In genomic region chr11:121512896-121513572, GRCm38 (mm10) we compare ENCODE assay signal across 18 mouse cellular contexts. TPM values are rescaled to one million over a fixed set of nuclear protein-coding genes. Genes with fewer than 3 reads are reported as not detected.
A peak's percentile ranks its signal among the peaks of the same experiment; 100 is the strongest.
DNase-seq lines count a peak whose midpoint lies in the region; ATAC-seq and TF ChIP-seq lines count a peak whose summit lies in the region.
"Had no signal": no experiment of that assay in that cellular context is flagged by ENCODE, and none has a peak within 500 bp of the region (broad histone marks: within the 10 kb centered on the region; RNA-seq: fewer than 3 reads in every experiment).

No protein-coding gene starts in this region.

- peak; percentile 37 to 43 for DNase-seq in cerebellum, adult 2 months
- DNase-seq in cerebellum, adult 11 months, result no peak
- DNase-seq in hindbrain, embryonic 10.5 days (ENCODE audit: low spot score), result no peak
- DNase-seq in Patski (ENCODE audit: low read depth, low spot score), result peak; percentile 9
- DNase-seq in layer of hippocampus, adult 11-12 months (ENCODE audit: low spot score), result peak; percentile 48
- DNase-seq in thymus, postnatal 25 days, result no peak
- DNase-seq in heart, adult 2 months, result no peak
- DNase-seq: adrenal gland, postnatal 14 days; gastrocnemius, adult 2 months; lung, postnatal 10 days; spleen, adult 18-20 months; thymus, adult 18-20 months had no signal

- POLR2A ChIA-PET in Patski (lab: Charles Lee), result interaction anchor here (0.6 kb wide), 1 partner anchor 53 kb away, joined by 3 read pairs; no protein-coding TSS in a partner anchor

- H3K9me3 ChIP-seq in hindbrain, embryonic 15.5 days, result no peaks in the 10 kb centered on the region
- no peaks in the 10 kb centered on the region for H3K9me3 ChIP-seq in hindbrain, embryonic 10.5 days
- H3K9me3 ChIP-seq: heart, embryonic 15.5 days; liver, embryonic 12.5 days; midbrain, embryonic 12.5 days had no signal

- CTCF ChIA-PET in Patski (lab: Charles Lee), result interaction anchor here (1.2 kb wide), 1 partner anchor 10 kb away, joined by 4 read pairs; no protein-coding TSS in a partner anchor

- no peak overlapping the region for H3K4me2 ChIP-seq in hindbrain, embryonic 15.5 days
- H3K4me2 ChIP-seq: heart, embryonic 15.5 days; liver, embryonic 12.5 days; midbrain, embryonic 12.5 days had no signal

- TF ChIP-seq CTCF in cerebellum, adult 2 months (IDR thresholded peaks at IDR 0.05; ENCODE audit: borderline replicate concordance, insufficient read depth, low read depth, low read length), result no peak
- no peak for TF ChIP-seq CTCF in Patski (IDR thresholded peaks at IDR 0.05)
- TF ChIP-seq CTCF in heart, adult 2 months (IDR thresholded peaks at IDR 0.05), result no peak

- H3K4me3 ChIP-seq in cerebellum, adult 2 months (replicated peaks; ENCODE audit: insufficient read depth, low read depth, low read length), result no peak overlapping the region
- no peak overlapping the region for H3K4me3 ChIP-seq in hindbrain, embryonic 15.5 days
- H3K4me3 ChIP-seq in hindbrain, embryonic 10.5 days, result no peak overlapping the region
- no peak overlapping the region for H3K4me3 ChIP-seq in heart, adult 2 months
- H3K4me3 ChIP-seq: gastrocnemius, adult 2 months; heart, embryonic 15.5 days; liver, embryonic 12.5 days; midbrain, embryonic 12.5 days had no signal

- in situ Hi-C loops in Patski (cut with MboI; ENCODE audit: low pct_unique_long_range_greater_than_20kb), result no loop called here

- 30% methylated on average over 8 of the region's 8 CpGs for WGBS in cerebellum, adult 2 months
- WGBS in hindbrain, embryonic 15.5 days, result 76% methylated on average over 8 of the region's 8 CpGs
- WGBS in hindbrain, embryonic 10.5 days, result 92% methylated on average over 8 of the region's 8 CpGs
- WGBS in heart, adult 2 months, result 90% methylated on average over 8 of the region's 8 CpGs

- intact Hi-C loops in heart, adult 2 months (cut with DNase I), result no loop called here

- H3K36me3 ChIP-seq in hindbrain, embryonic 15.5 days, result no peaks in the 10 kb centered on the region
- peaks cover 12% of the 10 kb centered on the region; the same call in 1 of the 2 replicates for H3K36me3 ChIP-seq in hindbrain, embryonic 10.5 days
- H3K36me3 ChIP-seq in heart, adult 2 months (ENCODE audit: control insufficient read depth, insufficient read depth, low read length), result no peaks in the 10 kb centered on the region
- H3K36me3 ChIP-seq: heart, embryonic 15.5 days had no signal

- no peaks in the 10 kb centered on the region for H3K79me2 ChIP-seq in heart, adult 2 months (replicated peaks; ENCODE audit: control insufficient read depth, insufficient read depth, low read length)

- TF ChIP-seq POLR2A in cerebellum, adult 2 months (IDR thresholded peaks at IDR 0.05; ENCODE audit: borderline replicate concordance, insufficient read depth, low read length), result no peak
- TF ChIP-seq POLR2A in heart, adult 2 months (IDR thresholded peaks at IDR 0.05; ENCODE audit: insufficient read depth, low read depth, low read length), result no peak

- ATAC-seq in hindbrain, embryonic 15.5 days (ENCODE audit: low FRiP score, low read depth), result peak; percentile 45; the same call in 1 of the 2 replicates
- peak; percentile 70 for ATAC-seq in Patski
- ATAC-seq: inflammation-experienced regulatory T-cells, adult 6 months; liver, embryonic 12.5 days had no signal

- H3K27me3 ChIP-seq in cerebellum, adult 2 months (ENCODE audit: control insufficient read depth, insufficient read depth, low read length), result no peaks in the 10 kb centered on the region
- no peaks in the 10 kb centered on the region for H3K27me3 ChIP-seq in hindbrain, embryonic 15.5 days
- H3K27me3 ChIP-seq in hindbrain, embryonic 10.5 days (ENCODE audit: insufficient read depth, poor library complexity, severe bottlenecking), result no peaks in the 10 kb centered on the region
- H3K27me3 ChIP-seq in Patski, result no peaks in the 10 kb centered on the region
- H3K27me3 ChIP-seq in heart, adult 2 months (ENCODE audit: control insufficient read depth, insufficient read depth, low read length), result no peaks in the 10 kb centered on the region
- H3K27me3 ChIP-seq: heart, embryonic 15.5 days; liver, embryonic 12.5 days; midbrain, embryonic 12.5 days had no signal

- TF ChIP-seq EP300 in heart, adult 2 months (IDR thresholded peaks at IDR 0.05; ENCODE audit: insufficient read depth, low read depth, low read length), result no peak

- peaks cover 8% of the 10 kb centered on the region for H3K4me1 ChIP-seq in cerebellum, adult 2 months (ENCODE audit: control insufficient read depth, insufficient read depth, low read length)
- H3K4me1 ChIP-seq in hindbrain, embryonic 15.5 days (replicated peaks), result peaks cover 13% of the 10 kb centered on the region; the same call in 1 of the 2 replicates
- peaks cover 11% of the 10 kb centered on the region; the same call in 1 of the 2 replicates for H3K4me1 ChIP-seq in hindbrain, embryonic 10.5 days (replicated peaks)
- no peaks in the 10 kb centered on the region for H3K4me1 ChIP-seq in heart, adult 2 months (ENCODE audit: control insufficient read depth, insufficient read depth, low read length)
- H3K4me1 ChIP-seq: liver, embryonic 12.5 days; midbrain, embryonic 12.5 days had no signal

- H3K27ac ChIP-seq in cerebellum, adult 2 months (ENCODE audit: insufficient read depth, low read length), result no peak overlapping the region
- H3K27ac ChIP-seq in hindbrain, embryonic 15.5 days (replicated peaks), result no peak overlapping the region
- H3K27ac ChIP-seq in hindbrain, embryonic 10.5 days, result no peak overlapping the region
- no peak overlapping the region for H3K27ac ChIP-seq in heart, adult 2 months
- H3K27ac ChIP-seq: gastrocnemius, adult 2 months; heart, embryonic 15.5 days; kidney, postnatal 0 days; liver, embryonic 12.5 days; midbrain, embryonic 12.5 days had no signal

- no peak overlapping the region for H3K9ac ChIP-seq in hindbrain, embryonic 15.5 days
- no peak overlapping the region for H3K9ac ChIP-seq in heart, adult 2 months (ENCODE audit: low read depth, low read length)
- H3K9ac ChIP-seq: heart, embryonic 15.5 days; liver, embryonic 12.5 days; midbrain, embryonic 12.5 days had no signal

RNA-seq across cellular contexts. Expression of gene Zfp750, which starts 6.1 kb away (rescaled TPM):
- 0.98 and 1.00 TPM in 2 replicates for polyA plus RNA-seq in cerebellum, adult 2 months (2012; rRNA removed)
- 0.40 and 0.41 TPM in 2 replicates for polyA plus RNA-seq in hindbrain, embryonic 15.5 days (2015; fragmentation: Nextera tagmentation; extraction: Ambion mirVana)
- 0.60 and 1.1 TPM in 2 replicates for polyA plus RNA-seq in hindbrain, embryonic 10.5 days (2016; fragmentation: Nextera tagmentation; extraction: Ambion mirVana)
- polyA plus RNA-seq in Patski (2021), result not detected
- total RNA-seq in heart, adult 2 months (2021), result under 1 TPM; 0.09 to 0.21 TPM
- polyA plus RNA-seq in heart, adult 2 months (2012; rRNA removed), result 0.09 and 0.14 TPM in 2 replicates

Comparison
In these comparisons a context has a peak if more than half of its experiments do, and no peak if none do; other contexts are left out.
1. DNase-seq: peak in cerebellum, adult 2 months (2 of 2), Patski (single experiment) and layer of hippocampus, adult 11-12 months (single experiment); none in cerebellum, adult 11 months (single experiment), hindbrain, embryonic 10.5 days (single experiment), thymus, postnatal 25 days (single experiment) and heart, adult 2 months (0 of 2).